Mouse (Mus musculus) gastrocnemius, postnatal 25 days (tissue): Measurements from ENCODE around the gene Plppr1. TPM values are rescaled to one million over a fixed set of nuclear protein-coding genes. Genes with fewer than 3 reads are reported as not detected.

ENCODE experiments used
- DNase-seq: peaks from one replicate; pipeline ENCODE4 v3.0.0; 2022
- long read RNA-seq, 2 experiments: library from polyadenylated mRNA; stranded (forward); transcript quantifications; one replicate each; pipeline ENCODE4 v2.0.0; 2021
- total RNA-seq, 2 experiments: library from RNA; stranded (reverse); gene quantifications; 1 replicate in 1 of 2; 2 replicates in 1 of 2; pipeline ENCODE4 v1.2.3; 2021

Gene Plppr1
- total RNA-seq, result not detected
- long read RNA-seq, experiment 1, result 0 reads
- long read RNA-seq, experiment 2, result 0 reads

DNA sequence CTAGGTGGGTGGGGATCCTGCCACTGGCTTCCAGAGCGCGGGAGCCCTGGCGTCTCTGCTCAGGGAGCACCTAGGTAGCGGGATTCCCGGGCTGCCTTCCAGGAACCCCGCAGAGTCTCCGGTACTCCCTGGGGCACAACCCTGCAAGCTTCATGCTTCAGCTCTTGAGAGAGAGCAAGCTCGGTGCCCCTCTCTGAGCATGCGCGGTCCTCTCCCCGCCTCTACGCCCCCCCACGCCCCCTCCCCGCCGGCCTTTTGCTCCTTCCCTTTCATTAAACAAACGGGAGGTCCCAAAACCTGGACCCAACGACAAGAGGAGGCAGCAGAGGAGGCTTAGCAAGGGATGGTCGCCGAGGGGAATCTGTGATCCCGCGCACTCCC is at the start of gene Plppr1:
Gene Plppr1 (plus strand): TSS at position 253 of the 381 bp plus-strand sequence.
- no peak for DNase-seq

DNA sequence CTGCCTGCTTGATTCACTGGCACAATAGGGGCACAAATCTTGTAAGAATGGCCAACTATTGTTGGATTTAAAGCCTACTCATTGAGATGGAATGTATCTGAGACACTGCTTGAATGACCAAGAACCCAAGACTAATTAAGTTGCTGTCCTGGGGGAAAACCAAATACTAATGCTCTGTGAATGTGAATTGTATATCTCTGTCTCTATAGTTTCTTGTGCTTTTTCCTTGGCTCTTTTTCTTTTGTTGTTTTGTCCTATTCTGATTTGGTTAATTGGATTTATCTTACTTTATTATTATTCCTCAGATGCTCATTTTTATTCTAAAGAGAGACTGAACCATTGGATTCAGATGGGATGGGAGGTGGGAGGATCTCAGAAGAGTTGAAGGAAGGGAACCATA is 42.4 kb upstream of the Plppr1 start:
- no peak for DNase-seq

DNA sequence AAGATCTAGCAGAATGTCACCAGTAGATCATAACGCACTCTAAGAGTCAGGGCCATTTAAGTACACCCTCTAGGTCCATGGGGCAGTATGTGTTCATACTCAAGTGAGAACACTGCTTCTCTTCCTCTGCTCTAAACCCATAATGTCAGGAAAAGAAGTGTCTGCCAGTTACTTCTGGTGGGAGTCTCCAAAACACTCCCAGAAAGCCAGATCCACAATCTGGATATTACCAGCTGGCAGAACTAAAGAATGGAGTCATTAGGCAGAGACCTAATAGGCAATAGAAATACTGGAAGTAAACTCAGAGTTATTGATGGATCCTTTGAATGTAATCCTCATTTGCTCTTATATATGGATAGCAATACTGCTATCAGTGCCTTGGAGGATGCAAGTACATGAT is 35.9 kb upstream of the Plppr1 start:
- no peak for DNase-seq

DNA sequence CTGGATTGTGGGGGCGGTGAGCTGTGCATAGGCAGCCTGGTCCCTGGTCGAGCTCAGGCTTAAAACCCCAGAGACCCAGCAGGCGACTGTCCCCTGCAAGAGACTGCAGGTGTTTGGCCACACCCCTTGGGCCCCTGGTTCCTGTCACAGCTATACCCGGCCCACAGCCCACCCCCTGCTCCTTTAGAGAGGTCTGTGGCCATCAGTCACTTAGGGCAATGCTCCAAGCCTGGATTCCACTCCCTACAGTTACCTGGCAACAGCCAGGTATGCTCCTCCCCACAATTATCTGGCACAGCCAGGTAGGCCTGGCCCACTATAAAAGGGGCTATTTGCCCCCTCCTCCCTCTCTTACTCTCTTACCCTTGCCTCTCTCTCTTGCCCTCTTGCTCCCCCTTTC is 20.8 kb upstream of the Plppr1 start:
- DNase-seq, result no peak

DNA sequence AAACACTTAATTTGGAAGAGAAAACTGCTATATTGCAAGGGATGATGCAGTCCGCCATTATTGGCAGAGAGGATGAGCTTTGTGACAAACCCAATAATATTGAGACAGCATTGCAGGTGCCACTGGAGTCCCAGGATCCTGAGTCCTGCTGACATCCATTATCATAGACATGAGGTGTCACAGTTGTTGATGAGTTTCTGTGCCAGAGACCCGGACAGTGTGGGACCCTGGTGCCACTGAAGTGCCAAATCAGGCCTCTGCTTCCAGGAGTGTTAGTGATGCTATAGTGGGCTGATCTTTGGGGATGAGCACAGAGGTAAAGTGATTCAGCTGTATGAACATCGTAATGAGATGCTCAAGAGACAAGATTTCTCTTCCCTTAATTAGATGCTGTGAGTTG is 19.2 kb upstream of the Plppr1 start:
- DNase-seq, result no peak

DNA sequence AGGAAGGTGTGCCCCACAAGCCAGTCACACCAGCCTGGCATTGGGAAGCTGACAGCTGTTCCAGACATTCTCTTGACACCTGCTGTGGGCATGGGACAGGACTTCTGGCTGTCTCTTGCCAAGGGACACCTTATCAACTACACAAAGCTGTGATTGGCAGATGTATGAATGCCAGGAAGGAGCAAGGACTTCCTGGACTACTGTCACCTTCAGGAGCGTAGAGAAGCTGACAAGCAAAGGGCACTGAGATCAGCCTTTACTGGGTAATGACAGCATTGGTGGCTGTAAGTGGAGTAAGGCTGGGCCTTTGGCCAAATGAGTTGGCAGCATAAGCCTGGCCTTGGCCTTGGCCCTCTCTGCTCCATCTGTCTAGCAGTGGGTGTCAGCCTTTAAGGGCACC is 17.4 kb upstream of the Plppr1 start:
- DNase-seq, result peak; percentile 52

DNA sequence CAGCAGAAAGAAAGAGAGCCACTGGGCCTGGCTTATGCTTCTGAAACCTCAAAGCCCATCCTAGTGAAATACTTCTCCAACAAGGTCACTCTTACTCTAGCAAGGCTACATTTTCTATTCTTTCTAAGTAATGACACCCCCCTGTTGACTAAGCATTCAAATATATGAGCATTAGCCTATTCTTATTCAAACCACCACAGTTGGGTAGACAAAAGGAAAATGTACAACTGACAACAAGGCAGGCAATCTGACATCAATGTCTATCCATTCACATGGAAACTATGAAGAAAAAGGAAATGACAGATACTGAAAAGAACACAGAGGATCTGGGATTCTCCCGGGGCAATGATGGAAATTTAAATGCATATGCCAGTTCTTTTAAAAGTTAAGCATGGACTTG is 8.4 kb upstream of the Plppr1 start:
- DNase-seq, result no peak

DNA sequence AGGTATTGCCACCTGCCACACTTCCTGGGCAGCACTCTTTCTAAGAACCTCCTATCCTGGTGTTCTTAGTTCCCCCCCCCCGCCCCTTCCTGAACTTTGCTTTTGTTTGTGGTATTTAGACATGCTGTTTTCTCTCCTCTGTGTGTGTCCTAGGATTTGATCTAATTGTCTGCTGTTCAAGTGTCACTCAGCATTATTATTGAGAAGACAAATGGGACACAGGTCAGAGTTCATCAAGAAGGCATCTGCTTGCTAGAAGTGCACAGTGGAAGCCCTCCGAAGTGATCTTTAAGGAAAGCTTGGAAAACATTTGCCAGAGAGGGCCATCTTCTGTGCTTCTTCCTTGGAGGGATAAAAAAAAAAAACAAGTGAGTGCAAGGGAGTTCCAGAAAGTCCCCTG is 1.2 kb upstream of the Plppr1 start:
- no peak for DNase-seq

DNA sequence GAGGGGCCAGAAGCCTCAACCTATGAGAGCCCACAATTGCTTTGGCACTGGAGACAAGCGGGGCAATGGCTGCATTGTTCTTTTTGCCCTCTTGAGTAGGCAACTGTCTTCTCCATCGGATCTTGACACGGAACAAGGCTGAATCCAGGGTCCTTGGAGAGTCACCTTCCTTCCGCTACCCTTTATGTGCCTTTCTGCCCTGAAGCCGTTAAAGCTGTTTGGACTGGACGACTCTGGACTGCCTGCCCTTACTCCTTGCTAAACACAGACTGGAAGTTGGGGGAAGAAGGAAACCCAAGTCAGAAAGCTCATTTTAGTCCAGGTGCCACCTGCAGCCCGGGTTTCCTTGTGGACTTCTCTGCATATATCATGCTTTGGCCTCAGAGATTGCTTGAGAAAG is 516 bp upstream of the Plppr1 start:
- no peak for DNase-seq

DNA sequence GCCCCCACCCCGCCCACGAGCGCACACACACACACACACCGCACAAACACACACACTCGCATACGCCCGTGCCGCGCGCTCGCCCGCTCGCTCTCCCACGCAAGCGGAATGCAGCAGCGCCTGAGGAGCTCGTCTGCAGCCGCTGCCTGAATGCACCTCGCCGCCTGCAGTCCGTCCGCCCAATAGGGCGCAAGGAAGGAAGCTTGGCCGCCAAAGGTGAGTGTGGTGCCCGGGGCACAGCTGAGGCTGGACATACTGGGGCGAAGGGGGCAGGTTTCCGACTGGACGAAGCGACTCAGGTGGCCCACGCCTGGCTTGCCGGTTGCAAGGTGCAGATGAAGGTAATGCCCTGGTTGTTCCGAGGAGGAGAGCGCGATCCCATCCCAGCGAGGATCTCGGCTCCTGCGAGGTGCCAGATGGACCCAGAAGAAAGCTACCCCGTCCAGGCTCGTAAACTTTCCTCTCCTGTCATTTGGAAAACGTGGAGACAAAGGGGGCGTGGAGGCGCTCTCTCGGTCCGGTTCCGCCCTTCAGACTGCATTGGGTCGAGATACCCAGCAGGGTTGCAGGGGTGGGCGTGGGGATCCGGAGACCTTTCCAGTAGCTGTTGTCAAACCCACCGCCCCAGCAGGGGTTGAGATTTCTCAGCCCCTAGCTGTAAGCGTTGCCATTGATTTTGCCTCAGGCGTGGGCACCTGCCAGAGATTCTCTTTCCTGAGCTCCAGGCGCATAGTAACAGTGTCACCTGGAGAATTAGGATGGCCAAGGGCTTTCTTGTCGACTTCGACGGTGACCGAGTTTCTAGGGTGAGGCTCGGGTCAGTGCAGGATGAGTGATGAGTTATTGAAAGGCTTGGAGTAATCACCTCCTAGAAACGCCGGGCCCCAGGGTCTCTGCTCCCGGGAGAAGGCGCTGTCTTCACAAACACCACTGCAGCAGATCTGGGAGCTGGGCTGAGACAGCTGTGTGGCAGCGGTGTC is 619 bp downstream of the Plppr1 start:
- no peak for DNase-seq

DNA sequence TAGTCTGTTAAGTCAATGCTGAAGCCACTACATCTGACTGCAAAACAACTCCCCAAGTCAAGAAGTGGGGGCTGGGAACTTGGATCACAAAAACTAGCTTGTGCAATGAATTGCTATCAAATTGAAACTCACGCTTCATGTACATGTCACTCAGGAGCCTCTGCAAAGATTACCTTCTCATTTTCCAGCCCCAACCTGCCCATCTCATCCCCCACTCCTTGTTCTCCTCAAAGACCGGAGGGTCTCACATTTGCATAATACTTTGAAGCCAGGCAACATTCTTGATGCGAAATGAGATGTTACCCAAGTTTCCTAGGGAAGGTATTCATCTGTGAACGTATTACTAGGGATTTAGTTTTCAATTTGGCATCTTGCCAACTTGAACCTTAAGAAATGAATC is 10.4 kb downstream of the Plppr1 start:
- DNase-seq, result no peak

DNA sequence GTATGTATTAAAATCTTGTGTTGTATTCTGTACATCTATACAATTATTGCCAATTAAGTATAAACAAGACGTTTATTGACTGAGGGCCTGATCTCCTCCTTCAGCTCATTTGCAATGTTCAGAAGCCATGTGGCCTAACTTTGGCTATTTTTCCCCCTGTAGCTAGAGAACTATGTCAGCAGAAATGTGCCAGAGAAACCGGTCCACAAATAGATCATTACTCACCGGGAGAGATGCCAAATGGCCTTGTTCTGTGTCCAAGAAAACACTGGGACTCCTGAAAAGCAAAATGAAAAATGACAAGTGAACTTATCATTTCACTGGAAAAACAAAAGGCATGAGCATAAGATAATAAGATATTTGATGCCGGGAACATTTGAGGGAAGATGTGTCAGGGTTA is 13.8 kb downstream of the Plppr1 start:
- peak; percentile 30 for DNase-seq

DNA sequence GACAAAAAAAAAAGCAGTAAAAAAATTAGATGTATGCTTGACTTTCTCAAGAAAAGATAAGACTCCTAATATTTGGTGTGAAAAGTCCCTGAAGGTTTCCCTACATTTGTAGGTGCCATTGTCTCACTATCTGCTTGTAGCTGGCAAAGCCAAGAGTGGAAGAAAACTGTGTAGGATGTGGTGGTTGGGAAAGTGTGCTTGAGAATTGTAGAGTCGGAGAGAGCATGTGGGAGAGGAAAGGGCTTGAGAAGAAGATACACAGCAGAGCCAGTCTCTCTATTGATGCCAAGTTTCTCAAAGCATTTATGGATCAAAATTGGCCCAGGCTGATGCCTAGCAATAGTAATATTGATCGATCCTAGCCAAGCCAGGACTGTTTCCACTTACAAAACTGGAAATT is 16.8 kb downstream of the Plppr1 start:
- DNase-seq, result no peak

DNA sequence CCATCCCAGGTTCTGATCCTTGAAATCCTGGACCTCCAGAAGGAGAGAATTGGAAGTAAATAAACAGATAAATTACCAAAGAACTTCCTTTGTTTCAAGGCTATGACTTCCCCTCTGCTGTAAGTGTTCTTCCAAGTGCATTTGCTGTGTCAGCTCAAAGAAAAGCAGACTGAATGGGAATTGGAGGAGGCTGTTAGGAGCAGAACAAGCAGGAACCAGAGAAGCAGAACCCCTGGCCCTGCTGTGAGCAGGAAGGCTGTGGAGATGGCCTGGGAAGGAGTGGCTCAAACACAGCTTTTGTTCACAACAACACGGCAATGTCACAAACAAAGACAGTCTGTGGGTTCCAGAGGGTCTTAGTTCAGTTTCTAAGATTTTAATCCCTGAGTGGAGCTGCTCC is 20.3 kb downstream of the Plppr1 start:
- no peak for DNase-seq

DNA sequence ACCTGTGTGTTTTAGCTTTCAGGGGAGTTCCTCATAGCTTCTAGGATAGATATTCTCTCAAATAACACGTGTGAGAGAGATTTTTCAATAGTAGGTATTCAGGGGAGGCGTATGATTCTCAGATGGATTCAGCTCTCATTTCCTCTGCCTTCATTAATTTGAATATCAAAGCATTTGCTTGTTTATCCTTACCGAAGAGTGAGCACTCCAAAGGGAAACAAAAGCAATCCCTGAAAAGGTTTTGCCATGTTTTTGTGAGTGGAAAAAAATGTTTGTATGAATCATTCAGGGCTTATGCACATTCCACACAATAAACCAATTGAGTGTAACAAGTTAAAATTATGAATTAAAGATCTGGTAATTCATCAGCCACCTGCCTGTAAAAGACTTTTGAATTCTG is 29.1 kb downstream of the Plppr1 start:
- no peak for DNase-seq

DNA sequence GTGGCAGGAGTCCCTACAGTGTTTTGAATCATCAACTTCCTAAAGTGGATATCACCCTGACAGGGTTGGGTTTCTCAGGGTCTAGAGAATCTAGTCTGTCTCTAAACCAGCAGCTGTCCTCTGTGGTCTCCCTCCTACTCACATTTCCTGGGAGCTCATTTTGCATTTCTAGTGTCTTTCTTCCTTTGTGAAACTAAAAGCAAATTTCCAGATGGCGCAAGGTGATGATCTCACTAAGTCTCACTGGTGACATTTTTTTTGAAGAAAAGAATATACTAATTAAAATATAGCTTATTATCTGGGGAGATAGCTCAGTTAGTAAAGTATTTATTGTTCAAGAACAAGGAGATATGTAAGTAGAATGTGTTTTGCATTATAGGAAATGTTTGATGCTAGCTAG is 31.4 kb downstream of the Plppr1 start:
- no peak for DNase-seq

DNA sequence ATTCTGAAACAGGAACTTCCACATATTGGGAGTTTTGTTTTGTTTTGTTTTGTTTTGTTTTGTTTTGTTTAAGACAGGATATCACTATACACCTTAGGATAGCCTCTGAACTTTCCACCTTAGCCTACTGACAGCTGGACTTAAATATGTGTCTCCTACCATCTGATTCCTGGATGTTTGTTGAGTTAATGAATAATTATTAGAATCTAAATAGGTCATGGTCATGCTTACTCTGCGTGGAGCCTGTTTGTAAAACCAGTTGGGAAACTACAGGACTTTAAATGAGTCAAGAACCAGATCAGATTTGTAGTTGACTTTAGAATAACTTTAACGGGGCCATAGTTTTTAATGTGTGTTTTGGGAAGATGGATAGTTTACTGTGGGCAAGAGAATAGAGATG is 40.4 kb downstream of the Plppr1 start:
- no peak for DNase-seq

DNA sequence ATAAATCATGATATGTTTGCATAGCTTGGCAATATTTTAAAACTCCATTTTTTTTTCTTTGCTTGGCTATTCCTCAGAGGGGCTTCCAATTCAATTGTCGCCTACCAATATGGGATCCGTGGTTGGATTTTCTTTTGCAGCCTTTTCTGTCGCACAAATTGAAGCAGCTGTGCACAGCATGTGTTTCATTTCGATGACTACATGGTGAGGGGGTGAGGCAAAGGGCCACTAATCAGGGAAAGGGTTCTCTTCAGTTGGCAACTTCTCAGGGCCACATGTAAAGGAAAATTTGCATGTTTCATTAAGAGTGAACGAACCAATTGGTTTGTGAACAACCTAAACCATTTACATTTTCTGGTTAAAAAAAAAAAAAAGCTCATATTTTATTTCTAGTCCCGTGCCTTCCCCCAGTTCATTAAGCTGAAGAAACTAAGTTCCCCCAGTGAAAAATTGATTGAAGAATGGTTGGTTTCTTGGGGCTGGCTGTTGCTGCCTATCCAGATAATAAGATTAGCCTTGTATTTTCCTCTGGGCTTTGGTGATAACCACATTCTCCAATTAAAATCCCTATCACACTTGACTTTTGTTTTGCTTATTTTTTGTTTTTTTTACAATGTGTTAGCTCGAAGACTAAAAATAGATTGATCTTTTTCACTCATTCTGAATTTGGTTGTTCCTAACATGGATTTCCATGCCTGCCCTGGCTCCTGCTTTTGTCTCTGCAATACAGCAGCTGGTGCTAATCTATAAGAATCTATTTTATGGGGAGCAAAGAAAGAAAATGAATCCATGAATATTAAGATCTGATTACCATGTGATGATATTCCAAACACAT is 43.1 kb downstream of the Plppr1 start:
- DNase-seq, result no peak

DNA sequence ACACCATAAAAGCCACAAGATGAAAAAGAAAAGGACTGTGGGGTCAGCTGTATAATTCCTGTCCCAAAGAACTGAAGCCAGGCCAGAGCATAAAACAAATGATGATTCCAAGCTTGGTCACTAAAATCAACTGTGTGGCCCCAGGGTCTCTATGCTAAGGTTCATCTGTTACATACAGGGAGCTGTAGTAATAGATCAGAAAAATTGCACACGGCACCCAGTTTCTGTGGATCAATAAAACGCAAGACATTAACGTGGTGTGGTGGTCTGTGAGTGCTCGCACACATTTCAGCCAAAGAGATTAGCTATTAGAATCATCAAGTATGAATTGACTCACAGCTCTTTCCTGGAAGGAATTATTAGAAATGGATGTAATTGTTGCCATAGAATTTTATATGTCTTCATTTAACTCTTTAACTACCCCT is 43.7 kb downstream of the Plppr1 start:
- no peak for DNase-seq

DNA sequence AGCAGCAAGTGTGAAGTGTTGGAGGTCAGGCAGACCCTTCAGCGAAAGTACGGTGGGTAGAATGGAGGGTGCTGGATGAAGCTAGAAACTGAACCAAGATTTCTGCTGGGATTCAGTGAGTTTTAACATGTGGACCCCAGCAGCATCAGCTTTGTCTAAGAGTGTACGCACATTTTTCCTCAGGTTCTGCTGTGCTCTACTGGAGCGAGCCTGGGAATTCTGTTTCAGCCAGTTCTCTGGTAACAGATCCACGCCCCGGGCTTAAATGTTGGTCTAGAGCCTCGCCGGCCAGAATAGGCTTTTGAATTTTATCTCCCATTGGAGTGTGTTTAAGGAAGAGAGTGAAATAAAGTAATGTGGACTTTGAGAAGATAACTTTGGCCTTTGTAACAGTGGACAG is 45.8 kb downstream of the Plppr1 start:
- no peak for DNase-seq

DNA sequence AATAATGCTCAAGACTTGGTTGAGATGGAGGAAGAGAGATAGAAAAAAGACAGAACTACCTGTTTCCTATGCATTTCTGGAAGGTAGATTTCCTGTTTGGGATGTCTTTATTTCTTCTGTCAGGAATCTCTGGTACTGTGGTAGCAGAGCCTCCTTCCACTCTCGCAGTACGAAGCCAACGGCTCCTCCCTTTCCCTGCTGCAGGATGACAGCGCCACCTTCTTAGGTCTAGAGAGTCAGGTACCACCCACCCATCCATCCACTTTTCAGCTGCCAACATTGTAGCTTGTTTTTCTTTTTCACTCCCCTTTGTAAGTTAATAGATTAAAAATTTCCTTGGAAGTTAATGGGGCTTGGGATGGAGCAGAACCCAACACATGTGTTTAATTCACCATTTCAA is 48.8 kb downstream of the Plppr1 start:
- no peak for DNase-seq

DNA sequence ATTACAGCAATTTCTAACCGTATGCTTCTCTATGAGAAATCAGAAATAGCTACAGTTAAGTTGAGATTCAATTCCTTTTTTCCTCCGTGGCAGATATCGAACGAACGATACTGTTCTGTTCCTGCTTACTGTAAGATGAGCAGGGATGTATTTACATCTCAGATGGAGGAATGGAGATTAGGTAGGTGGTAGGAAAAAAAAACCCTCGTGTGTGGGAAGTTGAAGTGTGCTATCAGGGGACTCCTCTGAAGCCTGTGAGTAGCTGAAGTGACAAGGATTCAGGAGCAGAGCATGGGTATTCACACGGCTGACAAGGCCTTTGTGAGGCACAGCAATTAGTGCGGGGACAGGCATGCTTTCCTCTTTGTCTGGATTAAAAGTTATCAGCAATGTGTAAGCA is 49.3 kb downstream of the Plppr1 start:
- no peak for DNase-seq

DNA sequence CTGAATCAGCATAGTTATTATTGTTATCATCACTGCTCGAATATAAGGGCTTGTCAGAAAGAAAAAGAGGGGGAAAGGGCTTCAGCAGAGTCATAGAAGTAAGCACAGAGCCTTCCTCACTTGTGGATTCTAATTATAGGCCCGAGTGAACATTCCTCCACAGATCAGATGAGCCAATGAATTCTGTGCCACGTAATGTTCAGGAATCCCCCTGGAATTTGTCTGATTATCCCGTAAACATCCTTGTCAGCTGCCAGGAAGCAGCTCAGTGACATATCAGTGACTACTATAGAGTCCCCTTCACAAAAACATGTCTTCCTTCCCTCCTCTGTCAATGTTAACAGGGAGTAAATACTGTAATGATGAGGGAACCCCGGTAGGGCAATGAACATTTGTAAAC is 50.9 kb downstream of the Plppr1 start:
- no peak for DNase-seq
